Mouse (Mus musculus): ENCODE measurements around the gene Pcgf3.

DNA sequence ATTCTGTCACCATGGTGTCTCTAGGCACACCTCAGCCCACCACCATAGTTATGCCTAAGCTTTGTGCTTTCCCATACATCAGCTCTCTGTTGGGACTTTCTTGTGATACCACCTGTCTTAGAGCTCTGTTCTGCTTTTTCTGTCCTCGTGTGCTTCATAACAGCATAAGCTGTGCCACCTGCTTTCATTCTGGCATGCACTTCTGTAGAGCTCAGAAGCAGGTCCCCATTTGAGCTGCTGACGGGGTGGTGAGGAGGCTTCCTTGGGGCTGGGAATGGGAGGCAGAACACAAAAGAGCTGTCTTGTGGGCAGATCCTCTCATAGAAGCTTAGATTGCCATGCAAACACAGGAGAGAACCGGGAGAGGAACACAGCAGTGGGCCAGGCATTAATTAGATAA is 14.9 kb downstream of the Pcgf3 start:
- TF ChIP-seq CTCF (IDR thresholded peaks at IDR 0.05; ENCODE audit: extremely low read depth, insufficient read depth, insufficient read length, insufficient replicate concordance), result no peak
- TF ChIP-seq POLR2A (IDR thresholded peaks at IDR 0.05; ENCODE audit: low read depth, low read length), result no peak
